Mouse (Mus musculus) kidney, adult 2 months (tissue): ENCODE measurements at regions not wholly inside any gene's neighbourhood (a gene's known extent, or its start where the extent isn't known, plus 50 kb on each side); places are given as distances from the start of the nearest gene placed in this dataset.
"Not testable (repeated sequence)": the region's sequence is repeated elsewhere in the genome, so short reads cannot be mapped to it uniquely, and the experiment has no call there.

Experiments
- DNase-seq: peaks from one replicate; pipeline ENCODE4 v3.0.0; 2021
- H3K27ac ChIP-seq: fragments of 200-500 bp; 2 replicates; pipeline ENCODE4 v1.5.1; 2012; ENCODE audit warnings: low read depth, low read length, control low read depth, inconsistent platforms; ENCODE audit not compliant: insufficient read depth
- H3K27me3 ChIP-seq: fragments of 200-500 bp; replicated peaks from 2 replicates; pipeline ENCODE4 v1.6.1; 2012; ENCODE audit warnings: mild to moderate bottlenecking, moderate library complexity, low read length, inconsistent platforms; ENCODE audit not compliant: control insufficient read depth, insufficient read depth
- H3K36me3 ChIP-seq: fragments of 200-500 bp; 2 replicates; pipeline ENCODE4 v1.6.1; 2012; ENCODE audit warnings: mild to moderate bottlenecking, moderate library complexity, low read length, inconsistent platforms; ENCODE audit not compliant: control insufficient read depth, insufficient read depth
- H3K4me1 ChIP-seq: fragments of 200-500 bp; 2 replicates; pipeline ENCODE4 v1.6.1; 2011; ENCODE audit warnings: low read length; ENCODE audit not compliant: control insufficient read depth, insufficient read depth
- H3K4me3 ChIP-seq: fragments of 200-500 bp; 2 replicates; pipeline ENCODE4 v1.5.1; 2011; ENCODE audit warnings: mild to moderate bottlenecking, low read depth, low read length, control low read depth; ENCODE audit not compliant: insufficient read depth
- CTCF ChIP-seq: fragments of 200-500 bp; conservative IDR thresholded peaks from 2 replicates; pipeline ENCODE4 v1.5.1; 2011; ENCODE audit warnings: low read depth, mild to moderate bottlenecking, control low read depth, low read length, moderate library complexity, mixed read lengths; ENCODE audit not compliant: insufficient read depth, insufficient read length
- POLR2A ChIP-seq: fragments of 200-500 bp; IDR thresholded peaks from one replicate; pipeline ENCODE4 v1.6.1; 2011; ENCODE audit warnings: low read depth, low read length, control low read depth
- WGBS: fragments of 180-500 bp; shearing (Covaris S2); methylation state at CpG from one replicate; pipeline ENCODE4 v1.1.7; 2018; 5-methylcytosine and 5-hydroxymethylcytosine counted together

GRCm38 (mm10) chr7:116644902-116645650 lies 140.9 kb downstream of the Nucb2 start:
- no peak overlapping the region for H3K27ac ChIP-seq

DNA sequence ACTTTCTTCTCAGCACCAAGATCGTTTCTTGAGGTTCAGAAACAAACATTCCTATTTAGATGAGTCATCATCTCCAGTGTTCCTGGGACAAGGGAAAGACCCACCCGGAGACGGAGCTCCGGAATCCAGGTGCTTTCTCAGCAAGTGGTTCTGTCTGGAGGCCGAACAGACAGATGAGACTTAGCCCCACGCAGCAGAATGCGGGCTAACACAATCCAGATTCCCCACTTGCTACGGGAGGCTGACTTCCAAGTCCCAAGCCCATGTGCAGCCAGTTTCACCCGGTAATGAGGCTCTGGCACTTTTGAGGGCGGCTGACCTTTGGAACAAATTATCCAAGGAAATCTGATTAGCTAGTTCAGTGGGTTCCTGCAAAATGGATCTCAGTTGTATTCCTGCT lies 150.3 kb downstream of the Nucb2 start:
- WGBS = 39% methylated on average over 10 of the region's 10 CpGs

More at GRCm38 (mm10) chr7:116644902-116645650, 140.9 kb downstream of the Nucb2 start:
- H3K4me3 ChIP-seq = no peak overlapping the region
- H3K36me3 ChIP-seq = no peaks in the 10 kb centered on the region
- no peaks in the 10 kb centered on the region for H3K4me1 ChIP-seq
- TF ChIP-seq POLR2A (no peak), CTCF (peak; percentile 53)
- H3K27me3 ChIP-seq = no peaks in the 10 kb centered on the region
- peak; percentile 37 for DNase-seq
- 47% methylated on average over 10 of the region's 10 CpGs for WGBS

GRCm38 (mm10) chr7:116657040-116657439 lies 152.9 kb downstream of the Nucb2 start:
- not testable (repeated sequence) for H3K27ac ChIP-seq, H3K27me3 ChIP-seq, H3K4me3 ChIP-seq, H3K36me3 ChIP-seq, DNase-seq, H3K4me1 ChIP-seq
- 88% methylated on average over 6 of the region's 6 CpGs for WGBS

More for the DNA sequence above, 150.3 kb downstream of the Nucb2 start:
- no peaks in the 10 kb centered on the region for H3K4me1 ChIP-seq
- TF ChIP-seq CTCF (no peak), POLR2A (no peak)
- H3K27ac ChIP-seq = no peak overlapping the region
- no peaks in the 10 kb centered on the region for H3K36me3 ChIP-seq
- peak; percentile 42 for DNase-seq
- H3K27me3 ChIP-seq = no peaks in the 10 kb centered on the region
- no peak overlapping the region for H3K4me3 ChIP-seq

GRCm38 (mm10) chr7:116665581-116665980 lies 161.4 kb downstream of the Nucb2 start:
- no peaks in the 10 kb centered on the region for H3K36me3 ChIP-seq
- no peaks in the 10 kb centered on the region for H3K4me1 ChIP-seq
- 91% methylated on average over 15 of the region's 15 CpGs for WGBS
- DNase-seq = no peak
- no peaks in the 10 kb centered on the region for H3K27me3 ChIP-seq
- H3K27ac ChIP-seq = no peak overlapping the region
- TF ChIP-seq POLR2A (no peak), CTCF (no peak)
- no peak overlapping the region for H3K4me3 ChIP-seq

DNA sequence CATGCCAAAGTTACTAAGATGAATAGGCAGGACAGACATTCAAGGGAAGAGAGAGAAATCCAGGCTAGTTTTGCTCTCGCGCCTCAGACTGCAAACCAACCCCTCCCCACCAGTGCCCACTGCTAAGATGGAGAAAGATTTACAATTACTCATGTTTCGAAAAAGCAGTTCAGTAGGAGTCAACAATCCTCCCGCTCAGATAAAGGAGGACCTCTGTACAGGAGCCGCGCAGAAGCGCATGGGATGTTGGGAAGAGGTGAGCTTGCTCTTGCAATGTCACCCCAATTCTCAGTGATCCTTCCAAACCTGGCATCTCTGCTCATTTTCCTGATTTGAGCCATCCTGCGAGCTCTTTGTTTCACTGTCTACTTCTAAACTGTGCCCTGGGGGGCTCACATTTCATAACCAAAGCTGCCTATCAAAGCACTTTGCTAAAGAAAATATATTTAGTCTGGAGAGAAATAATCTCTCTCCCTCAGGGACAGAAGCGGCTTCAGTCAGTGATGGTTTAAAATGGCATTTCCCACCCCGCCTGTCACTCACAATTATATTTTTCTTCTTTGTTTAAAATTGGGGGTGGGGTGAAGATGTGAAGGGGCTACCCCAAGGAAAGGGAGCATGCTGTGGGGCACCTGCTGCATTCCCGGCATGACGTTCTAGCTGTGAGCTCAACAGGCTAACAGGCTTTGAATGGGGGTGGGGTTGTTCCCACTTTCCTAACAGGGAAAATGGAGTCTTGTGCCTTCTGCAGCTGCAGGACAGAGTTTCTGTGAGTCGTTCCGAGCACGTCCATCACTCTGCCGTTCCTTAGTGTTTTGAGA lies 170.2 kb downstream of the Nucb2 start:
- WGBS = 42% methylated on average over 16 of the region's 16 CpGs
- Histone ChIP-seq H3K4me3 (no peak overlapping the region), H3K36me3 (no peaks in the 10 kb centered on the region), H3K4me1 (no peaks in the 10 kb centered on the region), H3K27ac (no peak overlapping the region), H3K27me3 (no peaks in the 10 kb centered on the region)
- no peak for DNase-seq
- no peak for TF ChIP-seq CTCF
- no peak for TF ChIP-seq POLR2A

- 67% methylated on average over 1 of the region's 1 CpGs for WGBS
- TF ChIP-seq CTCF (0 out of 2 replicates have a peak, but pooled peaks have one; percentile 19), POLR2A (no peak)
- no peak overlapping the region for H3K4me3 ChIP-seq
Observed at GRCm38 (mm10) chr7:116676696-116677095, 172.5 kb downstream of the Nucb2 start.

GRCm38 (mm10) chr7:116679195-116679594 lies 175.0 kb downstream of the Nucb2 start:
- DNase-seq = no peak
- 78% methylated on average over 4 of the region's 4 CpGs for WGBS
- TF ChIP-seq CTCF (no peak), POLR2A (no peak)

More at GRCm38 (mm10) chr7:116676696-116677095, 172.5 kb downstream of the Nucb2 start:
- DNase-seq = no peak
- Histone ChIP-seq H3K4me1 (no peaks in the 10 kb centered on the region), H3K27me3 (no peaks in the 10 kb centered on the region), H3K36me3 (no peaks in the 10 kb centered on the region), H3K27ac (no peak overlapping the region)

More at GRCm38 (mm10) chr7:116679195-116679594, 175.0 kb downstream of the Nucb2 start:
- Histone ChIP-seq H3K4me1 (no peaks in the 10 kb centered on the region), H3K27me3 (no peaks in the 10 kb centered on the region), H3K36me3 (no peaks in the 10 kb centered on the region), H3K4me3 (no peak overlapping the region), H3K27ac (no peak overlapping the region)
